Mouse (Mus musculus): Measurements from ENCODE around the gene Traf3. TPM values are rescaled to one million over a fixed set of nuclear protein-coding genes. Genes with fewer than 3 reads are reported as not detected.

Gene Traf3
- total RNA-seq, 1 experiment from 2014 or later = 22.2 TPM

Other genes starting within 250 kb of the Traf3 start
- gene Ankrd9, start 187.3 kb upstream of the Traf3 start, total RNA-seq (2017) = 4.2 and 6.8 TPM in 2 replicates
- 32.0 and 47.7 TPM in 2 replicates for gene Rcor1, start 127.0 kb upstream of the Traf3 start, total RNA-seq (2017)
- gene 4930595D18Rik, start 18.1 kb downstream of the Traf3 start, total RNA-seq (2017) = not detected in 2 replicates
- not detected in 2 replicates for gene Amn, start 104.7 kb downstream of the Traf3 start, total RNA-seq (2017)
- 7.2 and 8.0 TPM in 2 replicates for gene Cdc42bpb, start 211.3 kb downstream of the Traf3 start, total RNA-seq (2017)
- not detected in 2 replicates for gene Lbhd2, start 240.4 kb downstream of the Traf3 start, total RNA-seq (2017)